8 mouse cellular contexts compared by ENCODE assay signal in genomic region chr14:57744547-57744946, GRCm38 (mm10). TPM values are rescaled to one million over a fixed set of nuclear protein-coding genes. Genes with fewer than 3 reads are reported as not detected.
DNase-seq lines count a peak whose midpoint lies in the region; ATAC-seq lines count a peak whose summit lies in the region.

No protein-coding gene starts in this region.

- peak; percentile 56 for DNase-seq in embryonic facial prominence, embryonic 11.5 days (ENCODE audit: low spot score)
- no peak for DNase-seq in cerebellum, adult 11-12 months
- DNase-seq in T-cell, adult 2 months (ENCODE audit: low spot score), result no peak

- peaks cover 52% of the 10 kb centered on the region for H3K27me3 ChIP-seq in erythroblast, embryonic 14.5 days (ENCODE audit: control insufficient read depth)
- H3K27me3 ChIP-seq in embryonic facial prominence, embryonic 11.5 days (ENCODE audit: control insufficient read depth, insufficient read depth, low read length), result no peaks in the 10 kb centered on the region
- 0 out of 2 replicates have a peak, but pooled peaks cover 4% of the 10 kb centered on the region for H3K27me3 ChIP-seq in hindbrain, embryonic 12.5 days
- H3K27me3 ChIP-seq in limb, embryonic 15.5 days, result no peaks in the 10 kb centered on the region
- no peaks in the 10 kb centered on the region for H3K27me3 ChIP-seq in neural tube, embryonic 13.5 days

- H3K27ac ChIP-seq in embryonic facial prominence, embryonic 11.5 days (replicated peaks; ENCODE audit: low read depth, low read length), result no peak overlapping the region
- no peak overlapping the region for H3K27ac ChIP-seq in hindbrain, embryonic 12.5 days
- H3K27ac ChIP-seq in limb, embryonic 15.5 days, result peak overlapping the region; percentile 98
- H3K27ac ChIP-seq in neural tube, embryonic 13.5 days (replicated peaks), result no peak overlapping the region

- 2% methylated on average over 8 of the region's 8 CpGs for WGBS in embryonic facial prominence, embryonic 11.5 days
- under 1% methylated on average over 8 of the region's 8 CpGs for WGBS in hindbrain, embryonic 12.5 days
- WGBS in limb, embryonic 15.5 days, result under 1% methylated on average over 8 of the region's 8 CpGs
- 1% methylated on average over 8 of the region's 8 CpGs for WGBS in neural tube, embryonic 13.5 days

- peak overlapping the region; percentile 87 for H3K4me2 ChIP-seq in embryonic facial prominence, embryonic 11.5 days (ENCODE audit: low read depth, low read length)
- peak overlapping the region; percentile 87 for H3K4me2 ChIP-seq in hindbrain, embryonic 12.5 days (replicated peaks)
- H3K4me2 ChIP-seq in limb, embryonic 15.5 days, result peak overlapping the region; percentile 70
- peak overlapping the region; percentile 89 for H3K4me2 ChIP-seq in neural tube, embryonic 13.5 days

- H3K9ac ChIP-seq in embryonic facial prominence, embryonic 11.5 days (replicated peaks; ENCODE audit: low read length), result 0 out of 2 replicates have a peak overlapping the region, but pooled peaks have one; percentile 6
- no peak overlapping the region for H3K9ac ChIP-seq in hindbrain, embryonic 12.5 days
- no peak overlapping the region for H3K9ac ChIP-seq in limb, embryonic 15.5 days
- H3K9ac ChIP-seq in neural tube, embryonic 13.5 days, result peak overlapping the region; percentile 86; the same call in 1 of the 2 replicates

- no peaks in the 10 kb centered on the region for H3K36me3 ChIP-seq in erythroblast, embryonic 14.5 days (ENCODE audit: control insufficient read depth)
- no peaks in the 10 kb centered on the region for H3K36me3 ChIP-seq in embryonic facial prominence, embryonic 11.5 days (replicated peaks; ENCODE audit: control insufficient read depth, insufficient read depth, low read depth, low read length)
- no peaks in the 10 kb centered on the region for H3K36me3 ChIP-seq in hindbrain, embryonic 12.5 days
- H3K36me3 ChIP-seq in limb, embryonic 15.5 days, result no peaks in the 10 kb centered on the region
- H3K36me3 ChIP-seq in neural tube, embryonic 13.5 days, result no peaks in the 10 kb centered on the region

- ATAC-seq in erythroblast, adult 5-6 weeks (replicated peaks; ENCODE audit: low FRiP score, poor library complexity, severe bottlenecking), result no peak
- ATAC-seq in embryonic facial prominence, embryonic 11.5 days (replicated peaks; ENCODE audit: insufficient number of reproducible peaks, low FRiP score, low TSS enrichment, low read depth), result no peak
- no peak for ATAC-seq in hindbrain, embryonic 12.5 days (ENCODE audit: low FRiP score)
- no peak for ATAC-seq in limb, embryonic 15.5 days (ENCODE audit: insufficient number of reproducible peaks, low FRiP score, low TSS enrichment, low read depth)
- no peak for ATAC-seq in neural tube, embryonic 13.5 days (ENCODE audit: low read depth)

- no peaks in the 10 kb centered on the region; the same call in 1 of the 2 replicates for H3K9me3 ChIP-seq in erythroblast, embryonic 14.5 days (ENCODE audit: control insufficient read depth, low read length)
- no peaks in the 10 kb centered on the region for H3K9me3 ChIP-seq in embryonic facial prominence, embryonic 11.5 days (replicated peaks; ENCODE audit: control insufficient read depth, low read length)
- H3K9me3 ChIP-seq in hindbrain, embryonic 12.5 days (replicated peaks), result no peaks in the 10 kb centered on the region
- H3K9me3 ChIP-seq in limb, embryonic 15.5 days, result no peaks in the 10 kb centered on the region
- H3K9me3 ChIP-seq in neural tube, embryonic 13.5 days, result no peaks in the 10 kb centered on the region

- H3K4me3 ChIP-seq in erythroblast, embryonic 14.5 days (replicated peaks), result peak overlapping the region; percentile 94
- H3K4me3 ChIP-seq in embryonic facial prominence, embryonic 11.5 days (ENCODE audit: low read depth, low read length), result peak overlapping the region; percentile 95
- peak overlapping the region; percentile 97 for H3K4me3 ChIP-seq in hindbrain, embryonic 12.5 days
- H3K4me3 ChIP-seq in limb, embryonic 15.5 days, result peak overlapping the region; percentile 95
- H3K4me3 ChIP-seq in neural tube, embryonic 13.5 days, result peak overlapping the region; percentile 91

- H3K4me1 ChIP-seq in erythroblast, embryonic 14.5 days (ENCODE audit: control insufficient read depth), result peaks cover 39% of the 10 kb centered on the region
- no peaks in the 10 kb centered on the region for H3K4me1 ChIP-seq in embryonic facial prominence, embryonic 11.5 days (ENCODE audit: control insufficient read depth, insufficient read depth, low read length)
- peaks cover 12% of the 10 kb centered on the region; the same call in 1 of the 2 replicates for H3K4me1 ChIP-seq in hindbrain, embryonic 12.5 days
- H3K4me1 ChIP-seq in limb, embryonic 15.5 days, result peaks cover 32% of the 10 kb centered on the region
- peaks cover 23% of the 10 kb centered on the region for H3K4me1 ChIP-seq in neural tube, embryonic 13.5 days (replicated peaks)

RNA-seq across cellular contexts. Expression of gene Gm49361, which starts 1.4 kb away (rescaled TPM):
- polyA plus RNA-seq in erythroblast, embryonic 14.5 days (2012), result 0.20 and 0.37 TPM in 2 replicates
- total RNA-seq in erythroblast, adult 5-6 weeks (2015; ENCODE audit: low replicate concordance), result not detected in 2 replicates
- not detected in 2 replicates for total RNA-seq in erythroblast, adult 5-6 weeks (2017; ENCODE audit: low replicate concordance)
- not detected in 2 replicates for polyA plus RNA-seq in embryonic facial prominence, embryonic 11.5 days (2014; fragmentation: Nextera tagmentation; extraction: Ambion mirVana)
- not detected in 2 replicates for polyA plus RNA-seq in hindbrain, embryonic 12.5 days (2016; fragmentation: Nextera tagmentation; extraction: Ambion mirVana)
- not detected in 2 replicates for polyA plus RNA-seq in limb, embryonic 15.5 days (2015; fragmentation: Nextera tagmentation; extraction: Ambion mirVana)
- not detected in 2 replicates for polyA plus RNA-seq in neural tube, embryonic 13.5 days (2015; fragmentation: Nextera tagmentation; extraction: Ambion mirVana)

RNA-seq across cellular contexts. Expression of gene Lats2, which starts 13.6 kb away (rescaled TPM):
- polyA plus RNA-seq in erythroblast, embryonic 14.5 days (2012), result 1.5 TPM in 2 replicates
- 6.3 and 7.9 TPM in 2 replicates for total RNA-seq in erythroblast, adult 5-6 weeks (2015; ENCODE audit: low replicate concordance)
- total RNA-seq in erythroblast, adult 5-6 weeks (2017; ENCODE audit: low replicate concordance), result 9.9 and 16.0 TPM in 2 replicates
- 14.0 and 14.5 TPM in 2 replicates for polyA plus RNA-seq in embryonic facial prominence, embryonic 11.5 days (2014; fragmentation: Nextera tagmentation; extraction: Ambion mirVana)
- 21.3 and 23.9 TPM in 2 replicates for polyA plus RNA-seq in hindbrain, embryonic 12.5 days (2016; fragmentation: Nextera tagmentation; extraction: Ambion mirVana)
- 25.0 and 28.0 TPM in 2 replicates for polyA plus RNA-seq in limb, embryonic 15.5 days (2015; fragmentation: Nextera tagmentation; extraction: Ambion mirVana)
- 10.8 and 11.2 TPM in 2 replicates for polyA plus RNA-seq in neural tube, embryonic 13.5 days (2015; fragmentation: Nextera tagmentation; extraction: Ambion mirVana)

RNA-seq across cellular contexts. Expression of gene Sap18, which starts 53.4 kb away (rescaled TPM):
- 83.5 and 87.7 TPM in 2 replicates for polyA plus RNA-seq in erythroblast, embryonic 14.5 days (2012)
- 35.7 and 47.8 TPM in 2 replicates for total RNA-seq in erythroblast, adult 5-6 weeks (2015; ENCODE audit: low replicate concordance)
- total RNA-seq in erythroblast, adult 5-6 weeks (2017; ENCODE audit: low replicate concordance), result 4.3 and 16.0 TPM in 2 replicates
- 23.3 and 32.7 TPM in 2 replicates for polyA plus RNA-seq in embryonic facial prominence, embryonic 11.5 days (2014; fragmentation: Nextera tagmentation; extraction: Ambion mirVana)
- 29.3 and 30.3 TPM in 2 replicates for polyA plus RNA-seq in hindbrain, embryonic 12.5 days (2016; fragmentation: Nextera tagmentation; extraction: Ambion mirVana)
- 19.2 and 22.4 TPM in 2 replicates for polyA plus RNA-seq in limb, embryonic 15.5 days (2015; fragmentation: Nextera tagmentation; extraction: Ambion mirVana)
- polyA plus RNA-seq in neural tube, embryonic 13.5 days (2015; fragmentation: Nextera tagmentation; extraction: Ambion mirVana), result 24.6 and 31.0 TPM in 2 replicates

Comparison
In these comparisons a context has a peak if more than half of its experiments do, and no peak if none do; other contexts are left out.
1. H3K9ac ChIP-seq: peak in embryonic facial prominence, embryonic 11.5 days (single experiment) and neural tube, embryonic 13.5 days (single experiment); none in hindbrain, embryonic 12.5 days (single experiment) and limb, embryonic 15.5 days (single experiment).
2. Peak in every context shown above with its lines, with median percentiles within 50 percentile points of each other: H3K4me3 ChIP-seq and H3K4me2 ChIP-seq.